ENCODE assay signal across 11 mouse cellular contexts in the genomic region with DNA sequence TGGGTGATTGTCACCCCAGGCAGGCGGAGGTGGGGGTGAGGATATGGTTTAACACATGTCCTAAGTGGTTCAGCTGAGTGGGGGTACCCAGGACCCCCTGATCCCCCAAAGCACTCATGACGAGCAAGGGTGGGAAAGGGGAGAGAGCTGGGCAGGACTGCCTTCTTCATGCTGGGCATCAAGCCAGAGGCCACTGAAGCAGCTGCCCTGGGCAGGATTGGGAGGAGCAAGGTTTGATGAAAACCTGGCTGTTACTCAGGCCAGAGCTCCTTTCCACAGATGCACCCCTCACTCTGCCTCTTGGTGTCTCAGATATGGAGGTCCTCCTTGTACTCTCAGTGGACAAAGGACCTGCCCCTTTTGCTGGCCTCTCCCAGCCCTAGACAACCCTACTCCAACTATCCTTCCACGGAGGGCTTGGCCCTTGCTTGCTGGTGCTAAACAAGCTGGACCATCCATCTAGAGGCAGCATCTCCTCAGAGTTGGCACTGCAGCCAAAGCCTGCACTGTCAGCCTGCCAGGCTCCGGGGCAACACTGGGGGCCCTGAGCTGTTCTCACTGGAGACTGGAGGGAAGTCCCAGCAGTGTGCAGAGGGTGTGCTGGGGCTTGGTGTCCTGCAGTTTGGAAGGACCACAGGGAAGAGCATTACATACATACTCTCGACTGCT.
A peak's percentile ranks its signal among the peaks of the same experiment; 100 is the strongest.
DNase-seq lines count a peak whose midpoint lies in the region; ATAC-seq lines count a peak whose summit lies in the region.
"Had no signal": no experiment of that assay in that cellular context is flagged by ENCODE, and none has a peak within 500 bp of the region (broad histone marks: within the 10 kb centered on the region; RNA-seq: fewer than 3 reads in every experiment).

No protein-coding gene starts in this region.

- H3K9me3 ChIP-seq in forebrain, embryonic 12.5 days, result no peaks in the 10 kb centered on the region
- no peaks in the 10 kb centered on the region for H3K9me3 ChIP-seq in forebrain, embryonic 11.5 days (ENCODE audit: control insufficient read depth, low read length)

- H3K4me3 ChIP-seq in forebrain, embryonic 12.5 days (replicated peaks), result no peak overlapping the region
- H3K4me3 ChIP-seq in forebrain, embryonic 11.5 days (ENCODE audit: low read depth, low read length), result no peak overlapping the region

- no peak overlapping the region for H3K4me2 ChIP-seq in forebrain, embryonic 12.5 days
- no peak overlapping the region for H3K4me2 ChIP-seq in forebrain, embryonic 11.5 days (ENCODE audit: low read depth, low read length, severe bottlenecking)

- H3K4me1 ChIP-seq in forebrain, embryonic 12.5 days, result peaks cover 40% of the 10 kb centered on the region
- H3K4me1 ChIP-seq in forebrain, embryonic 11.5 days (replicated peaks; ENCODE audit: control insufficient read depth, insufficient read depth, low read length), result no peaks in the 10 kb centered on the region; the same call in 1 of the 2 replicates

- H3K27me3 ChIP-seq in forebrain, embryonic 12.5 days, result no peaks in the 10 kb centered on the region
- no peaks in the 10 kb centered on the region for H3K27me3 ChIP-seq in forebrain, embryonic 11.5 days (ENCODE audit: control insufficient read depth, insufficient read depth, low read length)

- no peak overlapping the region for H3K9ac ChIP-seq in forebrain, embryonic 12.5 days
- no peak overlapping the region for H3K9ac ChIP-seq in forebrain, embryonic 11.5 days (ENCODE audit: low read length)

- no peaks in the 10 kb centered on the region for H3K36me3 ChIP-seq in forebrain, embryonic 12.5 days (replicated peaks)
- no peaks in the 10 kb centered on the region for H3K36me3 ChIP-seq in forebrain, embryonic 11.5 days (ENCODE audit: control insufficient read depth, insufficient read depth, low read length)

- 0 out of 2 replicates have a peak overlapping the region, but pooled peaks have one; percentile 50 for H3K27ac ChIP-seq in forebrain, embryonic 12.5 days
- no peak overlapping the region for H3K27ac ChIP-seq in forebrain, embryonic 11.5 days (ENCODE audit: low read depth, low read length)

- DNase-seq in forebrain, embryonic 11.5 days (ENCODE audit: low spot score), result no peak
- peak; percentile 50 for DNase-seq in kidney, postnatal 14 days
- no peak for DNase-seq in kidney, adult 9 months
- peak; percentile 59 for DNase-seq in MN1 (ENCODE audit: low spot score)
- DNase-seq in cerebellum, postnatal 14 days, result peak; percentile 68
- DNase-seq in urinary bladder, postnatal 25 days (ENCODE audit: low spot score), result no peak
- DNase-seq in adrenal gland, adult 8-10 months, result no peak
- DNase-seq: layer of hippocampus, postnatal 36 days; right cerebral cortex, adult 18-20 months; thymus, adult 18-20 months had no signal

- 89% methylated on average over 5 of the region's 5 CpGs for WGBS in forebrain, embryonic 12.5 days
- WGBS in forebrain, embryonic 11.5 days, result 85% methylated on average over 5 of the region's 5 CpGs

- ATAC-seq in forebrain, embryonic 12.5 days (ENCODE audit: low FRiP score), result no peak
- no peak for ATAC-seq in forebrain, embryonic 11.5 days (replicated peaks; ENCODE audit: low FRiP score)

Comparison
In these comparisons a context has a peak if more than half of its experiments do, and no peak if none do; other contexts are left out.
1. DNase-seq: peak in kidney, postnatal 14 days (single experiment), MN1 (single experiment) and cerebellum, postnatal 14 days (2 of 2); none in forebrain, embryonic 11.5 days (single experiment), kidney, adult 9 months (single experiment), urinary bladder, postnatal 25 days (single experiment) and adrenal gland, adult 8-10 months (single experiment).